Mouse (Mus musculus) forebrain, embryonic 12.5 days (tissue): ENCODE results near the gene Zswim2. TPM values are rescaled to one million over a fixed set of nuclear protein-coding genes. Genes with fewer than 3 reads are reported as not detected.
"Not testable (repeated sequence)": the region's sequence is repeated elsewhere in the genome, so short reads cannot be mapped to it uniquely, and the experiment has no call there.

Experiments used
- ATAC-seq: fragments of 200-750 bp; cut with Nextera tagmentation; 2 replicates; pipeline ENCODE4 v1.8.0; 2017; ENCODE audit warnings: moderate TSS enrichment; ENCODE audit not compliant: low FRiP score
- H3K27ac ChIP-seq: fragments of 300-500 bp; sonication (generic); 2 replicates; pipeline ENCODE4 v1.5.1; 2016; ENCODE audit warnings: mild to moderate bottlenecking
- H3K27me3 ChIP-seq: fragments of 300-500 bp; sonication (generic); 2 replicates; pipeline ENCODE4 v1.6.1; 2016; ENCODE audit warnings: mild to moderate bottlenecking
- H3K36me3 ChIP-seq: fragments of 300-500 bp; sonication (generic); replicated peaks from 2 replicates; pipeline ENCODE4 v1.6.1; 2016; ENCODE audit warnings: mild to moderate bottlenecking
- H3K4me1 ChIP-seq: fragments of 300-500 bp; sonication (generic); 2 replicates; pipeline ENCODE4 v1.6.1; 2016
- H3K4me2 ChIP-seq: fragments of 300-500 bp; sonication (generic); 2 replicates; pipeline ENCODE4 v1.6.1; 2016; ENCODE audit warnings: mild to moderate bottlenecking, moderate library complexity
- H3K4me3 ChIP-seq: fragments of 300-500 bp; sonication (generic); replicated peaks from 2 replicates; pipeline ENCODE4 v1.5.1; 2016; ENCODE audit warnings: mild to moderate bottlenecking
- H3K9ac ChIP-seq: fragments of 300-500 bp; sonication (generic); 2 replicates; pipeline ENCODE4 v1.6.1; 2016; ENCODE audit warnings: mild to moderate bottlenecking
- H3K9me3 ChIP-seq: fragments of 300-500 bp; sonication (generic); 2 replicates; pipeline ENCODE4 v1.6.1; 2016
- WGBS: fragments of 180-500 bp; shearing (Covaris S2); methylation state at CpG from one replicate; pipeline ENCODE4 v1.1.7; 2016; 5-methylcytosine and 5-hydroxymethylcytosine counted together
- polyA plus RNA-seq: library from polyadenylated mRNA; unstranded; fragments of >200 nt; fragmentation: Nextera tagmentation; extraction: Ambion mirVana; gene quantifications from 2 replicates; pipeline ENCODE4 v1.2.1, GENCODE M21; 2016

The Zswim2 gene
- not detected in 2 replicates for polyA plus RNA-seq

DNA sequence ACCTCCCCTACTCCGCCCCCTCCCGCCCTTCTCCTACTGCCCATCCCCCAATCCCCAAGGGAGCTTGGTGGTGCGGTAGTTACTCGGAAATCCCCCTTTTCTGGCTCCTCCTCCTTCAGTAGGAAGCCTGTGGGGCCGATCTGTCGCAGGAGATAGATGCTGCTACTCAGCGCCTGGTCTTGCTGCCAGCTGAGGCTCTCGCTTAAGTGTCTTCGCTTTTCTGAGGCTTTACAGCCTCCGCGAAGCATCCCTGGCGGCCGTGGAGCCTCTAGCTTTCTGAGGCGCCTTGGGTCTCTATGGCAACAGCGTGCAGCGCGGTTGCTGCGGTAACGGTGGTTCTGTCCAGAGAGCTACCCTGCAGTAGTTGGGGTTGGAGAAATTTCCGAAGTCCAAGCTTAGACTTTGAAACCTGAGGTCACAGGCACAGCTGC is at the start of gene Zswim2:
Zswim2 (minus strand) TSS at position 298 of the 431 bp plus-strand sequence.
- Histone ChIP-seq H3K4me1 (peaks cover 4% of the 10 kb centered on the region; the same call in 1 of the 2 replicates), H3K4me3 (peak within 1 kb of the TSS; percentile 35), H3K4me2 (peak within 1 kb of the TSS; percentile 51), H3K9ac (no peak within 1 kb of the TSS), H3K27me3 (no peaks in the 10 kb centered on the region), H3K9me3 (no peaks in the 10 kb centered on the region), H3K36me3 (no peaks in the 10 kb centered on the region), H3K27ac (peak within 1 kb of the TSS; percentile 5; the same call in 1 of the 2 replicates)
- peak; percentile 98 for ATAC-seq
- WGBS: under 1% methylated on average over 20 of the region's 20 CpGs

GRCm38 (mm10) chr2:83990253-83990652 is 49.2 kb upstream of the Zswim2 start, which contains the start of gene Gm13691:
Gene Gm13691 (plus strand): TSS chr2:83990553.
- not testable (repeated sequence) for ATAC-seq

GRCm38 (mm10) chr2:83984443-83984842 is 43.4 kb upstream of the Zswim2 start, which contains the start of gene Gm13697:
Gene Gm13697 (plus strand): TSS chr2:83984743.
- H3K4me1 ChIP-seq, H3K36me3 ChIP-seq, H3K4me3 ChIP-seq, H3K4me2 ChIP-seq, H3K9ac ChIP-seq, ATAC-seq, H3K9me3 ChIP-seq, H3K27me3 ChIP-seq, H3K27ac ChIP-seq: not testable (repeated sequence)
- WGBS: no CpG with 5 or more reads among the region's 6 CpGs

More at GRCm38 (mm10) chr2:83990253-83990652, 49.2 kb upstream of the Zswim2 start, which contains the start of gene Gm13691:
- H3K4me3 ChIP-seq, H3K36me3 ChIP-seq, H3K27ac ChIP-seq, H3K9ac ChIP-seq, H3K9me3 ChIP-seq, H3K4me1 ChIP-seq, H3K4me2 ChIP-seq, H3K27me3 ChIP-seq: not testable (repeated sequence)
- WGBS: no CpG with 5 or more reads among the region's 6 CpGs

GRCm38 (mm10) chr2:83978633-83979032 is 37.6 kb upstream of the Zswim2 start, which contains the start of gene Gm13694:
Gene Gm13694 (plus strand): TSS chr2:83978933.
- not testable (repeated sequence) for H3K4me3 ChIP-seq, H3K9ac ChIP-seq, H3K4me2 ChIP-seq, ATAC-seq, H3K27ac ChIP-seq, H3K36me3 ChIP-seq, H3K9me3 ChIP-seq, H3K4me1 ChIP-seq, H3K27me3 ChIP-seq
- WGBS: no CpG with 5 or more reads among the region's 6 CpGs

DNA sequence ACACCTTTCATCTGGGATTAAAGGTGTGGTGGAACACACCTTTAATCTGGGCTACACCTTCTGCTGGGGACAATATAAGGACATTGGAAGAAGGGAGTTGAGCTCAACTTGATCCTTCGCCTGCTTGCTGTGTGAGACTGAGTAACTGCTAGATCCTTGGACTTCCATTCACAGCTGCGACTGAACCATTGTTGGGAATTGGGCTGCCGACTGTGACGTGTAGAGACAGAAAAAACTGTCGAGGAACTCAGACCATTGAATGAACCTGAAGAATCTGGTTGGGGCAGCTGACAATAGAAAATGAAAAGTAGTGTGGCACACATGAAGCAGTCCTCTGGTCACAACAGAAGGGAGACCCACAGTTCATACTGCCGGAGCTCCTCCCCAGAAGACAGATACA is 31.8 kb upstream of the Zswim2 start, which contains the start of gene Gm13696:
Gm13696 (plus strand) TSS at position 301 of the 400 bp plus-strand sequence.
- H3K4me3 ChIP-seq, H3K9me3 ChIP-seq, H3K9ac ChIP-seq, H3K4me1 ChIP-seq, H3K27ac ChIP-seq, H3K4me2 ChIP-seq, H3K27me3 ChIP-seq, ATAC-seq, H3K36me3 ChIP-seq: not testable (repeated sequence)
- WGBS: no CpG with 5 or more reads among the region's 6 CpGs

- H3K36me3 ChIP-seq, H3K9me3 ChIP-seq, H3K27me3 ChIP-seq, H3K4me3 ChIP-seq, ATAC-seq, H3K4me2 ChIP-seq, H3K9ac ChIP-seq, H3K4me1 ChIP-seq, H3K27ac ChIP-seq: not testable (repeated sequence)
- no CpG with 5 or more reads among the region's 6 CpGs for WGBS
These were observed 26.0 kb upstream of the Zswim2 start, which contains the start of gene Gm13695 for GRCm38 (mm10) chr2:83967013-83967412. Gene Gm13695 (plus strand): TSS chr2:83967313.

DNA sequence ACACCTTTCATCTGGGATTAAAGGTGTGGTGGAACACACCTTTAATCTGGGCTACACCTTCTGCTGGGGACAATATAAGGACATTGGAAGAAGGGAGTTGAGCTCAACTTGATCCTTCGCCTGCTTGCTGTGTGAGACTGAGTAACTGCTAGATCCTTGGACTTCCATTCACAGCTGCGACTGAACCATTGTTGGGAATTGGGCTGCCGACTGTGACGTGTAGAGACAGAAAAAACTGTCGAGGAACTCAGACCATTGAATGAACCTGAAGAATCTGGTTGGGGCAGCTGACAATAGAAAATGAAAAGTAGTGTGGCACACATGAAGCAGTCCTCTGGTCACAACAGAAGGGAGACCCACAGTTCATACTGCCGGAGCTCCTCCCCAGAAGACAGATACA is 20.2 kb upstream of the Zswim2 start, which contains the start of gene Gm13693:
Gm13693 (plus strand) TSS at position 301 of the 400 bp plus-strand sequence.
- H3K4me1 ChIP-seq, H3K4me2 ChIP-seq, H3K27ac ChIP-seq, H3K9ac ChIP-seq, H3K36me3 ChIP-seq, H3K9me3 ChIP-seq, H3K4me3 ChIP-seq, ATAC-seq, H3K27me3 ChIP-seq: not testable (repeated sequence)
- WGBS: no CpG with 5 or more reads among the region's 6 CpGs

GRCm38 (mm10) chr2:83955393-83955792 is 14.4 kb upstream of the Zswim2 start, which contains the start of gene Gm13698:
Gene Gm13698 (plus strand): TSS chr2:83955693.
- WGBS: no CpG with 5 or more reads among the region's 6 CpGs
- not testable (repeated sequence) for H3K36me3 ChIP-seq, H3K4me3 ChIP-seq, ATAC-seq, H3K4me1 ChIP-seq, H3K27me3 ChIP-seq, H3K4me2 ChIP-seq, H3K27ac ChIP-seq, H3K9me3 ChIP-seq, H3K9ac ChIP-seq

GRCm38 (mm10) chr2:83941792-83942191 is 764 bp upstream of the Zswim2 start:
- H3K9me3 ChIP-seq: no peaks in the 10 kb centered on the region
- ATAC-seq: no peak
- H3K27ac ChIP-seq: no peak overlapping the region
- H3K4me2 ChIP-seq: no peak overlapping the region
- no peaks in the 10 kb centered on the region for H3K27me3 ChIP-seq
- no peak overlapping the region for H3K4me3 ChIP-seq
- WGBS: 81% methylated on average over 4 of the region's 4 CpGs
- peaks cover 4% of the 10 kb centered on the region; the same call in 1 of the 2 replicates for H3K4me1 ChIP-seq
- H3K9ac ChIP-seq: no peak overlapping the region
- H3K36me3 ChIP-seq: no peaks in the 10 kb centered on the region

DNA sequence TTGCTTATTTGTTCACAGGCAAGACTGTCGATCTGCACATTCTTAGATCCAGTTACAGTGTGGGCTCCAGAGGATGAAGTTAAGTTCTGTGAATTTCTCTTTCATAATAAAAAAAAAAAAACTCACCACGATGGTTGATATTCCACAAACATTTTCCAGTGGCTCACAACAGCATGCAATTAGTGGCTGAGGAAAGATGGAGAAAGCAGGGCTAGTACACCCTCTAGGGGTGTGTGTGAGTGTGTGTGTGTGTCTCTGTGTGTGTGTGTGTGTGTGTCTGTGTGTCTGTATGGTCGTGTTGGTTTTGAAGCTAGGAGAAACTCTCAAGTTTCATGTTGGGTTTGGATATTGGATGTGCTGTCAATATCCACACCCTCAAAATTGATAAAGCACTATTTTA is 350 bp upstream of the Zswim2 start:
- no peaks in the 10 kb centered on the region for H3K36me3 ChIP-seq
- 45% methylated on average over 3 of the region's 3 CpGs for WGBS
- no peak overlapping the region for H3K9ac ChIP-seq
- no peaks in the 10 kb centered on the region for H3K9me3 ChIP-seq
- H3K27me3 ChIP-seq: no peaks in the 10 kb centered on the region
- no peak overlapping the region for H3K27ac ChIP-seq
- peak; percentile 53; the same call in 1 of the 2 replicates for ATAC-seq
- H3K4me1 ChIP-seq: peaks cover 4% of the 10 kb centered on the region; the same call in 1 of the 2 replicates
- peak overlapping the region; percentile 51 for H3K4me2 ChIP-seq
- peak overlapping the region; percentile 35 for H3K4me3 ChIP-seq

DNA sequence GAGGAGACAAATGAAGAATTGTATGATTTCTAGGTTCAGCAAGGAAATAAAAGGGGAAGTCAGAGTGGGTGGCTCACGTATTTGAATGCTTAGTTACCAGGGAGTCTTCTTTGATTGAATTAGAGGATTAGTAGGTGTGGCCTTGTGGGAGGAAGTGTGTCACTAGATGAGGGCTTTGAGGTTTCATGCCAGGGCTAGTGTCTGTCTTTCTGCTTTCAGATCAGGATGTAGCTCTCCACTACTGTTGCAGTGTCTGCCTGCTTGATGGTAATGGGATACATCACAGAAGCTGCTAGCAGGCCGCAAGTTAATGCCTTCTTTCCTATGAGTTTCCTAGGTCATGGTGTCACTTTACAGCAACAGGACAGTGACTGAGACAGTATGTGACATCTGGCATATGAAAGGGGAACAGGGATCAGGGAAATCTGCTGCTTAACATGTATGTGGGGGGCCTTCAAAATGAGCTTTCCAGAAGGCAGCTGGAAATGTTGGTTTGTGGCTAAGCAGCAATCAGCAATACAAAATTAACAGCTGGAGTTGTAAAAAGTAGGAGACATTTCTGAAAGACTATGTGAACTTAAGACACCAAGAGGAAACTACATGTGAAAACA is 11.4 kb downstream of the Zswim2 start:
- Histone ChIP-seq H3K9me3 (no peaks in the 10 kb centered on the region), H3K27me3 (no peaks in the 10 kb centered on the region), H3K4me1 (no peaks in the 10 kb centered on the region), H3K9ac (no peak overlapping the region), H3K4me2 (no peak overlapping the region), H3K36me3 (no peaks in the 10 kb centered on the region), H3K27ac (no peak overlapping the region), H3K4me3 (no peak overlapping the region)
- WGBS: 63% methylated on average over 2 of the region's 2 CpGs
- ATAC-seq: no peak

DNA sequence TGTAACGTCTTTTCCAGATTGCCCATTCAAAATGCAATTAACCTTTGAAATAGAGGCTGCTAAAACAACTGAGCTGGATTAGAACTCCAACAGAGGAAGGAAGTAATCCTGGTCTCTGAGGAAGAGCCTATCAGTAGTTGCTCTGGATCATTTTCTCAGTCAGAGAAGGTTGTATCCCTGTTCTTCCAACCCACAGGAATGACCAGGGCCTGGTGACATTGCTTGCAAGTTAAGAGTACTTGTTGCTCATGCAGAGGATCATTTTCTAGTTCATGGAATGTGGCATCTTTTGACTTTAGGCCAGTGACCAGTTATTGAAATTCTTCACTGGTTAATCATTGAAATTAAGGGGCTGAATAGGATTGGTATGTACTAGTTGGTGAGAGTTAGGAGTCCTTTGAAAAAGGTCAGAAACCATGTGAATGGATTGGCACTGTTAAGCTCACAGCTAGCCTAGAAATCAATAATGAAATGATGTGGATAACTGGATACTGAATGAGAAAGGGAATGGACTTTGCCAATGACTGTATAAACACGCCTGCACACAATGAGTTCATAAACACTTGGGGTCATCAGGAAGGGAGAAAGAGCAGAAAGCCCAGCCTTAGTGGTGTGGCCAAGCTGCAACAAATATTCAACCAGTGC is 39.0 kb downstream of the Zswim2 start:
- Histone ChIP-seq H3K36me3 (no peaks in the 10 kb centered on the region), H3K27ac (no peak overlapping the region), H3K9ac (no peak overlapping the region), H3K4me2 (no peak overlapping the region), H3K27me3 (no peaks in the 10 kb centered on the region), H3K4me1 (no peaks in the 10 kb centered on the region), H3K4me3 (no peak overlapping the region), H3K9me3 (no peaks in the 10 kb centered on the region)
- 72% methylated on average over 2 of the region's 2 CpGs for WGBS
- no peak for ATAC-seq
